Mouse (Mus musculus) T-helper 1 cell (primary cell): ENCODE measurements around the gene Ehf.

ENCODE experiments used
- in situ Hi-C: fragments of 300-600 bp; cut with MboI, MseI; formaldehyde crosslinking; loops from one replicate; pipeline ENCODE4 v1.15.1; 2025; ENCODE audit warnings: high pct_unique_total_duplicates

The Ehf gene

GRCm38 (mm10) chr2:103214861-103215260 lies 88.2 kb downstream of the Ehf start:
- in situ Hi-C loops: no loop called here

GRCm38 (mm10) chr2:103213547-103213946 lies 89.5 kb downstream of the Ehf start:
- in situ Hi-C loops: no loop called here
